Mouse (Mus musculus) liver (tissue): ENCODE data around the gene Foxi2.
A peak's percentile ranks its signal among the peaks of the same experiment; 100 is the strongest.

Source experiments
- DNase-seq: peaks from one replicate; pipeline ENCODE4 v3.0.0-alpha.2; 2020; ENCODE audit warnings: mixed read lengths

The Foxi2 gene

DNA sequence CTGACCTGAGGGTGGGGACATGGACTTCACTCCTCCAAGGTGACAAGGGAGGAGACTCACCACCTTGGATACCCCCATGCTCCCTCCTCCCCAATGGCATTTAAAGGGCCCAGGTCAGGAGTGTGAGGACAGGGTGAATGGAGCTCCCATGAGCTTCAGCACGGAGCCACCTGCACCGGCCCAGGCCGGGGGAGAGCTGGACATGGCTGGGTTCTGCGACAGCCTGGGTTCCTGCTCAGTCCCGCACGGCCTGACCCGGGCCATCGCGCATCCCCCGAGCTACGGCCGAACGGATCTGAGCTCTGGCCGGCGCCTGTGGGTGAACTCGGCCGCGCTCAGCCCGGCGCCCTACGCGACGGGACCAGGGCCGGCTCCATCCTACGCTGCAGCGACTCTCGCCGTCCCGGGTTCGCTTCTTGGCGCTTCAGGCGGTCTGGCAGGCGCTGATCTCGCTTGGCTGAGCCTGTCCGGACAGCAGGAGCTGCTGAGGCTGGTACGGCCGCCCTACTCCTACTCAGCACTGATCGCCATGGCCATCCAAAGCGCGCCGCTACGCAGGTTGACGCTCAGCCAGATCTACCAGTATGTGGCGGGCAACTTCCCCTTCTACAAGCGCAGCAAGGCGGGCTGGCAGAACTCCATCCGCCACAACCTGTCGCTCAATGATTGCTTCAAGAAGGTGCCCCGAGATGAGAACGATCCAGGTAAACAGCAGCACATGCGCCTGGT lies at the start of gene Foxi2:
Gene Foxi2 (plus strand): TSS at position 72 of the 729 bp plus-strand sequence.
- DNase-seq = no peak

- no peak for DNase-seq
Observed at GRCm38 (mm10) chr7:135364606-135365005, 45.5 kb upstream of the Foxi2 start.

DNA sequence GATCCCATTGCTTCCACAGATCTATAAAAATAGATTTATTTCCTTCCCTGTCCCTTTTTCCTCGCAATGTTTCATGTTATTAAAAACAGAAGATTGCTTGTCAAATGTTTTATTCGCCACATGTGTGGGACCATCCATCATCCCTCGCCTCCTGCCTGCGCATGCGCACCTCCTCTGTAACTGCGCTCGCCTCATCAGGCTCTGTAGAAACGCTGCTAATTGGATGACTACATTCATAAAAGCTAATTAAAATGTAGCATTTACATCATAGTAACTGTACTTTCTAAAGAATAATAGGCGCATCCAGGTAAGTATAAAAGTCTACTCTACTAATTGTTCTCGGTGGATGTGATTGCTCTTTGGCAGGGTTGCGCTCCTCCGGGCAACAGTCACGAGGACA lies 34.1 kb upstream of the Foxi2 start:
- no peak for DNase-seq

GRCm38 (mm10) chr7:135376932-135377331 lies 33.2 kb upstream of the Foxi2 start:
- DNase-seq = peak; percentile 53

GRCm38 (mm10) chr7:135378331-135378730 lies 31.8 kb upstream of the Foxi2 start:
- DNase-seq = no peak

DNA sequence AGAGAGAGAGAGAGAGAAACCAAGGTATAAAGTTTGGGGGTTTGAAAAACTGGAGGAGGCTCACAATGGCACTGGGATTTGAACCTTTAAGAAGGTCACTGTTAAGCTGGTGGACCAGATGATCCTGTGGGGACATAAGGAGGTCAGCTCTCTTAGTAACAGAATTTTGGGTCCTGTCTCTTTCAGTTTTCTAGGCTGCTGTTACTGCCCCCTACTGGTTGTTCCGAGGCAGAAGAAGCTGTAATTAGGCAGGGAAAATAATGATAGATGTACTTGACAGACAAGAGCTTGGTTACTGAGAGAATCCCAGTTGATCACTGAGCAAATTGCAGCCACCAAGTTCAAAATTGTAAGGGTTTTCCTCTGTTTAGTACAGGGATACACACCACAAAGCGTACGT lies 21.1 kb upstream of the Foxi2 start:
- no peak for DNase-seq

DNA sequence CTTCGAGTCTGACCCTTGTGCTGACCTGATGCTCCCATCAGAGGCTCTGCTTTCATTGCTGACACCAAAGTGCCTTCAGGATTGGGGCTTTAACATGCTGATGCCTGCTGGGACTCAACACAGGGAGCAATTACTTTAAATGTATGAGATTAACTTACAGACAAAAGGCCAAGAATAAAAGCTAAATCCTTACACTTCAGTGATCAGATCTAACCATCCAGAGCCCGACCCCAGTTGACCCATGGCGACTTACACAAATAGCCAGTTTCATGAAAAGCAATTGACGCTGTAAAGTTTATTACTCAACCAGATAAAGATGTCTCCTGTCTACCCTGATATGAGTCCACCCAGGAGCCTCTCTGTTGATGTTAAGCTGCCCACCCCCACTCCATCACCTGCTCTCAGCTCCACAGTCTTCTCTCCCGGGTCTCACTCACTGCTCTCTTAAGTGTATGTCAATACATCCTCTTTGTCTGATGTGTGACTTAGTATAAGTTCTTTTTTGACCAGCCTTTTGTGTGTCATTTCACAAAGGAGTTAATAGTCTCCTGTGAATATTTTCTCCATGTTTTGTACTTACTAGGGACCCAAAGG lies 17.1 kb upstream of the Foxi2 start:
- no peak for DNase-seq

- DNase-seq = no peak
Observed at GRCm38 (mm10) chr7:135394436-135394835, 15.7 kb upstream of the Foxi2 start.

DNA sequence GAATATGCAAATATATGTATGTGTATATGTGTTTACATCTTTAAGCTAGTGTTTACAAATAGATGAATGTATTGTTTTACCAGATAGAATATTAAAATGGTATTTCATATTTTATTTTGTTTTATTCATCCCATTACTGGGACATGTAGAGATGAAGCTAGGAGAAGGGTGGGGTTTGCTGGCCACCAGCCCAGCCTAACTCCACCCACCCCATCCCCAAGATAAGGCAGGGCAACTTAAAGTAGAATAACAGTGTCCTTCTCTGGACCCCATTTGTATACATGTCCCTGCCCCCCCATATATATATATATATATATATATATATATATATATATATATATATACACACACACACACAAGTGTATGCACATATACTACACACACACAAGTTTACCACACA lies 14.9 kb upstream of the Foxi2 start:
- DNase-seq = peak; percentile 56

DNA sequence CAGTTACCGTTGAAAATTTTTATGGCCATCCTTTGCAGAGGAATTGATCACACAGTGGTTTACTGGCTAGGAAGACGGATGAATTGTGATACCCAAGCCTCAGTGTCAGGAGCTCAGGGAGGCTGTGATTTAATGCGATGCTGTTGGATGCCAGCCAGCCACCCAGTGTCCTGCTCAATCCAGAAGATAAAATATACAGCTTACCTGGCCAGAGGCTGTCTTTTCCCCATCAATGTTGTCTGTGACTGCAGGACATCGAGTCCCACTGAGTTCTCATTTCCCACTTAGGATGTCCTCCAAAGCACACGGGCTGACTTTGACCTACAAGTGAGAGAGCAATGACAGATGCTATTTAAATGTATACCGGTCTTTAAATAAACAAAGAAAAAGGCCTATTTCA lies 13.0 kb upstream of the Foxi2 start:
- no peak for DNase-seq

GRCm38 (mm10) chr7:135397874-135398273 lies 12.2 kb upstream of the Foxi2 start:
- DNase-seq = peak; percentile 70

DNA sequence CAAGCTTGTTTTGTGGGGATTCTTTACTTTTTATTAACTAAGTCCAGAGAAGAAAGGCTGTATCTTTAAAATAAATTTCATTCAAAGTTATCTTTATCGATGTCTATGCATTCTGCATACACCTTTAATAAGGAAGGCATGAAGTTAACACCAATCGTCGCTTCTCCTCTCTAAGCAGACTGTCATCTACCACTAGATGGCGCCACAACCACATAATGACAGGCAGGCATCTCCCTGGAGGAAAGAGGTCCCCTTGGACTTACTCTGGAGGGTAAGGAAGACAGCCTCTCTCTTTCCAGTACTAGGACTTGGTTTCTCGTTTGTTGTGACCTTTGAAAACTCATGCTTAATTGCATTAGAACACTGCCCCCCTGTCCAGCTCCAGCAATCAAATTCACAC lies 6.7 kb upstream of the Foxi2 start:
- DNase-seq = peak; percentile 76

GRCm38 (mm10) chr7:135406761-135407160 lies 3.3 kb upstream of the Foxi2 start:
- DNase-seq = no peak

DNA sequence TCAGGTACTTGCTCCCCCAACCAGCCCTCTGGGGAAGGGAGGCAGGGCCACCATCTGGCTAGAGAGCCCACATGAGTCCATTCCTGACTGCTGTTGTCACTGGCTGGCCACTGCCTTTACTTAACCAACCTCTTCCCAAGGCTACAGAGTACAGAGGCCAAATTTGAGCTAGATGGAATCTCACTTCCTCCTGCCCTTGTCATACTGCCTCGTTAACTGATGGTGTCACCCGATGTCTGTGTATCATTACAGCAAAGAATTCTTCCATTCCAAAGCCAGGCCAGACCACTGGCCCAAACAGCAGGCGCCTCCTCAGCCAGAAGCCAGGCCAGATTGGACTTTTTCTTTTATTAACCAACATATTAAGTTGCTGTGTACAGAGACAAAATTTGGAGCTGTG lies 1.6 kb upstream of the Foxi2 start:
- DNase-seq = no peak

DNA sequence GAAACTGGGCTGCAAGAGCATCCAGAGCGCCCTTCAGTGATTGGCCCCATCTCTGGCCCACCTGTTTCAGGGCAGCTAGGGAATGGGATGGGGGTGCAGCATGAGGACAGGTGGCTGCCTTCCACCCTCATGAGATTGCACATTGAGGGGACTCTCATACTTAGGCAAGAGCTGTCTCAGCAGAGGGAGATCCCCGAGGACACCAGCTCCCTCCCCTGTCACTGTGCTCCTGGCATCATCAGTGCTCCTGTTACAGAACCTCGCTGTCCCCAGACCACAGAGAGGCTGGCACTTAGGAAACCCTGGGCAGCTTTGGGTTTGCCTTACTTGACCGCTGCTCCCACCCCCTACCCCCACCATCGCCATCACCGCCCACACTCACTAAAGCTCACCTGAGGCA lies 2.2 kb downstream of the Foxi2 start:
- DNase-seq = no peak

- DNase-seq = peak; percentile 7
Observed at GRCm38 (mm10) chr7:135428840-135429239, 18.7 kb downstream of the Foxi2 start.

GRCm38 (mm10) chr7:135430903-135431302 lies 20.8 kb downstream of the Foxi2 start:
- no peak for DNase-seq

DNA sequence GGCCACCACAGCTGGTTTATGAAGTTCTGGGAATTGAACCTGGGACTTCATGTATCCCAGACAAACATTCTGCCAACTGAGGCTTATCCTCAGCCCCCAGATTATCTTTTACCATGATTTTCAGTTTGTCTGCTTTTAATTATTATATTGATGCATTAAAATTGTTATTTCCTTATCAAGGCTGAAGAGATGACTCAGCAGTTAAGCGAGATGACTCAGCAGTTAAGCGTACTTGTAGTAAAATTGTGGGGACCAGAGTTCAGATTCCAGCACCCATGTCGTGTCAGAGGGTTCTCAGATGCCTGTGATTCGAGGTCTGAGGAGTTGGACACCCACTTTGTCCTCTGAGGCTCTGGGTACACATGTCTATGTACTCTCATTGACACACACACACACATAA lies 33.8 kb downstream of the Foxi2 start:
- DNase-seq = no peak

DNA sequence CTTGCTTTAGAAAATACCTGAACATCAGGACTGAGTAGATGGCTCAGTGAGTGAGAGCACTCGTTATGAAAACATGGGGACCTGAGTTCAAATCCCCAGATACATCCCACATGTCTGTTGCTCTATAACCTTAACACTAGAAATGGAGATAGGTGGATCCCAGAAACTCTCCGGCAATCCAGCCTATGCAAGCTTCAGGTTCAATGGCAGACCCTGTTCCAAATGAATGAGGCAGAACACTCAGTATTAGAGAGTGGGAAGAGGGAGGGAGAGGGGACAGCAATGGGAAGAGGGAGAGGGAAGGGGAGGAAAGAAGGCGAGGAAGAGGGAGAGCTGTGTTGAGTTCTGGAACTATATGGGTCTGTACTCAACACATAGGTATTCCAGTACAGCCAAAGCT lies 41.2 kb downstream of the Foxi2 start:
- no peak for DNase-seq

DNA sequence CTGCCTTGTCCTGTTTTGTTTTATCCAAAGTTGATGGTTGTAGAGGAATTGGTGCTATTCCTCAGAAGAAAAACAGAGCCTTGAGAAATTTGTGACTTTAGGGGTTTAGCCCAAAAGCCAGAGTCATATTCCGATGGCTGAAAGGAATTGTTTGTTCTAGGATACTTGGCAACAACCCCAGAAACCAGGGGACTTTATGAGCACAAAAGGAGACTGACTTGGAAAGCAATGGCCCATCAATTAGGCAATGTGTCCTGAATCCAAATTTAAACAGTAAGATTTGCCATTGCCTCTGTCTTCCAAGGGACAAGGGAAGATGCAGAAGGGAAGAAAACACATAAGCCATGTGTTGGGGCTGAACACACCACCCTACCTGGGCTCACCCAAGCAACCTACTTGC lies 42.3 kb downstream of the Foxi2 start:
- no peak for DNase-seq

GRCm38 (mm10) chr7:135453690-135454089 lies 43.6 kb downstream of the Foxi2 start:
- no peak for DNase-seq
